Mouse (Mus musculus): ENCODE data around the gene Pik3ap1. TPM values are rescaled to one million over a fixed set of nuclear protein-coding genes. Genes with fewer than 3 reads are reported as not detected.

The Pik3ap1 gene
- polyA plus RNA-seq, 1 experiment from 2014 or later: 21.8 TPM

DNA sequence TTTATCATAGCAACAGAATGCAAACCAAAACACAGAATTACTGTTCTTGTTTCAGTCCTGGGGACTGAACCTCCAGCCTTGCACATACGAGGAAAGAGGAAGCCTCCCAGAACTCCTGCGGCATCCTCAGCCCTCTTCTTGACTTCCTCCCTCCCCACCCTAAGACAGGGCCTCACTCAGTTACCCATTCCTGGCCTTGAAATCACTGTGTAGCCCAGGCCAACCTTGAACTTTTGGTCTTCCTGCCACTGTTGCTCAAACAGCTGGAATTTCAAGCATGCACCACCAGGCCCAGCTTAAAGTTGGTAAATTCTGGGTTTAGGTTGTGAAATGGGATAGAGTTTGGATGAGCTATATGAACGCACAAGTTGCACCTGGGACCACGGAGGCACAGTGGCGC is 10.2 kb downstream of the Pik3ap1 start:
- H3K9me3 ChIP-seq (ENCODE audit: low read length): no peaks in the 10 kb centered on the region
- no peak overlapping the region for H3K27ac ChIP-seq (ENCODE audit: low read depth)
- DNase-seq (no peak), ATAC-seq (no peak)
- H3K4me2 ChIP-seq (ENCODE audit: low read depth, low read length): no peak overlapping the region
- peaks cover 49% of the 10 kb centered on the region for H3K36me3 ChIP-seq (replicated peaks; ENCODE audit: insufficient read depth, low read length)
- no peaks in the 10 kb centered on the region for H3K27me3 ChIP-seq (ENCODE audit: insufficient read depth, low read length)
- WGBS (ENCODE audit: insufficient replicate concordance): 66% methylated on average over 5 of the region's 5 CpGs
- no peak overlapping the region for H3K4me3 ChIP-seq (ENCODE audit: low read depth, low read length)
- no peak for TF ChIP-seq EP300 (IDR thresholded peaks at IDR 0.05; ENCODE audit: low read depth)
- TF ChIP-seq CTCF (IDR thresholded peaks at IDR 0.05; ENCODE audit: low read depth): no peak
- H3K9ac ChIP-seq (replicated peaks): no peak overlapping the region
- H3K4me1 ChIP-seq (ENCODE audit: insufficient read depth): peaks cover 26% of the 10 kb centered on the region

DNA sequence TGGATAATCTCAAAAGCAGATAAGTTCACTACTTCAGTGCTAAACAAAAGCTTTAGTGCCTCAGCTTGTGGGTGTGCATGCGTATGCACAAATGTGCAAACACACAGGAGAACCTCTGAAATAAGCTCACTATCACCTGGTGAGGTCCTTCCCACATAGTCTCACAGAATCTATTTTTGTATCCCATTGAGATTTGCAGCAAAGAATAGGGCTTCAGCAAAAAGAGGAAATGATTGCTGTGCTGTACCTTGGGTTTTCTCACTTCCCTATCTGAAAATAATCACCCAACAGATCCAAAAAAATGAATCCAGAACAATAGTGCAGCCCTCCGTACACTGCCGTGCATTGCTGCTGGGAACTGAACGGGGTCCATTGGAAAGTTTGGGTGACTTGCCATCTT is 12.6 kb downstream of the Pik3ap1 start:
- Histone ChIP-seq H3K36me3 (replicated peaks; ENCODE audit: insufficient read depth, low read length) (peaks cover 40% of the 10 kb centered on the region), H3K9me3 (ENCODE audit: low read length) (no peaks in the 10 kb centered on the region), H3K27ac (ENCODE audit: low read depth) (0 out of 2 replicates have a peak overlapping the region, but pooled peaks have one; percentile 23), H3K4me3 (ENCODE audit: low read depth, low read length) (no peak overlapping the region), H3K9ac (replicated peaks) (no peak overlapping the region), H3K4me1 (ENCODE audit: insufficient read depth) (peaks cover 39% of the 10 kb centered on the region), H3K27me3 (ENCODE audit: insufficient read depth, low read length) (no peaks in the 10 kb centered on the region), H3K4me2 (ENCODE audit: low read depth, low read length) (no peak overlapping the region)
- no peak for DNase-seq
- TF ChIP-seq CTCF (IDR thresholded peaks at IDR 0.05; ENCODE audit: low read depth) (no peak), EP300 (IDR thresholded peaks at IDR 0.05; ENCODE audit: low read depth) (no peak)
- ATAC-seq: no peak
- WGBS (ENCODE audit: insufficient replicate concordance): 47% methylated on average over 4 of the region's 4 CpGs

DNA sequence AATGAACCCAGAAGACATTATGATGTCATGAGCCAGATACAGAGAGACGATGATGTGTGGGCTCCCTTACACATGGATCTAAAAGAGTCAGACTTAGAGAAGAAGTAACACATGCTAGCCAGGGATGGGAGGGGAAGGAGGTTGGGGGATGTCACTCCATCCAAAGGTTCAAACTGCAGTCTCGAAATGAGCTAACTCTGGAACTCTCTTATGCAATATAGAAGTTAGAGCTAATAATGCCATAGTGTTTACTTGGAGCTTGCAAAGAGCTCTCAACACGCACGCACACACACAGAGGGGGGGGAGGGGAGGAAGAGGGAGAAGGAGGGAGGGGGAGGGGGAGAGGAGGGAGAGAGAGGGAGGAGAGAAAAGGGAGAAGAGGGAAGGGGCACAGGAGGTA is 13.5 kb downstream of the Pik3ap1 start:
- DNase-seq (no peak), ATAC-seq (peak; percentile 84)
- Histone ChIP-seq H3K4me1 (ENCODE audit: insufficient read depth) (peaks cover 39% of the 10 kb centered on the region), H3K27ac (ENCODE audit: low read depth) (peak overlapping the region; percentile 23; the same call in 1 of the 2 replicates), H3K9ac (replicated peaks) (no peak overlapping the region), H3K4me2 (ENCODE audit: low read depth, low read length) (no peak overlapping the region), H3K27me3 (ENCODE audit: insufficient read depth, low read length) (no peaks in the 10 kb centered on the region), H3K36me3 (replicated peaks; ENCODE audit: insufficient read depth, low read length) (peaks cover 31% of the 10 kb centered on the region), H3K4me3 (ENCODE audit: low read depth, low read length) (no peak overlapping the region), H3K9me3 (ENCODE audit: low read length) (no peaks in the 10 kb centered on the region)
- TF ChIP-seq EP300 (IDR thresholded peaks at IDR 0.05; ENCODE audit: low read depth) (0 out of 2 replicates have a peak, but pooled peaks have one; percentile 22), CTCF (IDR thresholded peaks at IDR 0.05; ENCODE audit: low read depth) (no peak)
- WGBS (ENCODE audit: insufficient replicate concordance): 31% methylated on average over 4 of the region's 4 CpGs

DNA sequence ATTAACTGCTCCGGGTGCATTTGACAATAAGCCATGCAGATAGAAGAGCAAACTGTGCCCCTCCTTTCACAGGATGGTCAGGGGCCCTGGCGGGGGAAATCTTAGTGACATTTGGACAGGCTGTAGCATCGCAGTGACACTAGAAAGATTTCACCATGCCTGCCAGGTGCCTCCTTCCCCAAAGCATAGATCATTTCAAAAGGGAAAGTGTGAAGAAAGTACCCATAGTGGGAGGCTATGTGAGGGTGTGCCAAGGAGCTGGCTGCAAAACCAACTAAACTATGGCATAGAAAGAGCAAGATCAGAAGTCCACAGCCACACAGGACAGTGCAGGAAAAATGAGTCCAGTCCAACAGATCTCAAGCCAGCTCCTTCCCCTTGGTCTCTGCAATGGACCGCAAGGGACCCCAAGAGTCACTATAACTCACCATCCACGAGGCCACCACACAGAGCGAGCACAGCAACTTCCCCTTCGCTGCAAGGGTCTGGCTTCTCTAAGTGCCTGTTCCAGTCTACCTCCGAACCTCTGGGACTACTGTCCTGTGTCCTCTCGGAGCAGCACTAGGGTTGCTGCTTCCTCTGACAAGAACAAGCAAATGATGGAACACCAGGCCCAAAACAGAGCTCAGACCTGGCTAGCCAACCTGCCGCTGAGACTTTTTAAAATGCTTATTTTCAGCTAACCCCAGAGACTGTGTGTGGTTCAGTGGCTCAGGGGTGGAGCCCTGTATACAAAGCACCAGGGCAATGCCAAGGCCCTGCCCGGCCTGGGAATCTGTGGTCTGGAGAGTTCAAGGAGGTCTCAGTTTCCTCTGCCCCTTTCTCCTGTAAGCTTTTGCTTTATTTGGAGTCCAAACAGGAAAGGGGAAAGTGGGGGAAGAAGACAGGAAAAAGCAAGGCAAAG is 15.1 kb downstream of the Pik3ap1 start:
- peaks cover 39% of the 10 kb centered on the region for H3K4me1 ChIP-seq (ENCODE audit: insufficient read depth)
- peak overlapping the region; percentile 76 for H3K27ac ChIP-seq (ENCODE audit: low read depth)
- H3K4me3 ChIP-seq (ENCODE audit: low read depth, low read length): no peak overlapping the region
- H3K27me3 ChIP-seq (ENCODE audit: insufficient read depth, low read length): no peaks in the 10 kb centered on the region
- H3K9me3 ChIP-seq (ENCODE audit: low read length): no peaks in the 10 kb centered on the region
- peak overlapping the region; percentile 45 for H3K4me2 ChIP-seq (ENCODE audit: low read depth, low read length)
- DNase-seq (no peak), ATAC-seq (no peak)
- WGBS (ENCODE audit: insufficient replicate concordance): 37% methylated on average over 11 of the region's 11 CpGs
- peaks cover 16% of the 10 kb centered on the region for H3K36me3 ChIP-seq (replicated peaks; ENCODE audit: insufficient read depth, low read length)
- peak overlapping the region; percentile 16; the same call in 1 of the 2 replicates for H3K9ac ChIP-seq (replicated peaks)
- TF ChIP-seq EP300 (IDR thresholded peaks at IDR 0.05; ENCODE audit: low read depth) (no peak), CTCF (IDR thresholded peaks at IDR 0.05; ENCODE audit: low read depth) (no peak)

DNA sequence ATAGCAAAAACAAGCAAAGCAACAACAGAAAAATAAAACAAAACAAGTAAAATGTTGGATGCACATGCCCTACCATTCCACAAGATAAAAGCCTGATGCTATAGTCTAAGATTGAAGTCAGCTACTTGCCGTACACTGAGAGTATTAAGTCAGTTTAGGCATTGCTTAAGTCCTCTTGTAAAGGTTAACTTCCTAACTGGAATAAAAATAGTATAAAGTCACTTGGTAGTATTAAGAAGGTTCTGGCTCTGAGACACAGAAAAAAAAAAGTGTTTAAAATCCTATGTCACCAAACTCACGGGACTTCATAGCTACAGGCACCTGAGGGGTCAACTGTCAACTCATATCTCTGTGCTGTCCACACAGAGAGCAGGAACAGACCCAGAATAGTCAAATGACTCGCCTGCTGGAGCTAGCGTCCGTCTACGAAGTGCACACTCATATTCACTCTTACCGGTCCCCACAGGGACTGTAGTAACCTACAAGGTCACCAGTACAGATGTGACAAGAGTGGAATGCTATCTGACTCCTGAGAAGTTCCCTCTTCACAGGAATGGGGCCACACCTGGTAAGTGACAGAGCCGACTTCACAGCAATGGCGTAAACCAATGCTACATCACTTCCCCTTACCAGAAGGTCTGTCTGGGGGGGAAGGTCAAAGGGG is 17.9 kb downstream of the Pik3ap1 start:
- TF ChIP-seq CTCF (IDR thresholded peaks at IDR 0.05; ENCODE audit: low read depth) (no peak), EP300 (IDR thresholded peaks at IDR 0.05; ENCODE audit: low read depth) (no peak)
- H3K9me3 ChIP-seq (ENCODE audit: low read length): no peaks in the 10 kb centered on the region
- WGBS (ENCODE audit: insufficient replicate concordance): 46% methylated on average over 9 of the region's 9 CpGs
- 0 out of 2 replicates have a peak, but pooled peaks cover 3% of the 10 kb centered on the region for H3K36me3 ChIP-seq (replicated peaks; ENCODE audit: insufficient read depth, low read length)
- 0 out of 2 replicates have a peak overlapping the region, but pooled peaks have one; percentile 22 for H3K27ac ChIP-seq (ENCODE audit: low read depth)
- no peak for DNase-seq
- peaks cover 42% of the 10 kb centered on the region for H3K4me1 ChIP-seq (ENCODE audit: insufficient read depth)
- H3K9ac ChIP-seq (replicated peaks): no peak overlapping the region
- H3K27me3 ChIP-seq (ENCODE audit: insufficient read depth, low read length): no peaks in the 10 kb centered on the region
- no peak for ATAC-seq
- H3K4me2 ChIP-seq (ENCODE audit: low read depth, low read length): no peak overlapping the region
- no peak overlapping the region for H3K4me3 ChIP-seq (ENCODE audit: low read depth, low read length)
